Mouse (Mus musculus) adrenal gland, postnatal 4 days (tissue): ENCODE measurements around the gene Sema5b. TPM values are rescaled to one million over a fixed set of nuclear protein-coding genes. Genes with fewer than 3 reads are reported as not detected.

Experiments used
- DNase-seq, 2 experiments: peaks; one replicate each; pipeline ENCODE4 v3.0.0; 2021 to 2022; ENCODE audit warnings: low spot score in 2 of 2, mixed read lengths in 2 of 2
- long read RNA-seq, 2 experiments: library from polyadenylated mRNA; stranded (forward); transcript quantifications; one replicate each; pipeline ENCODE4 v2.0.0; 2021
- total RNA-seq, 2 experiments: library from RNA; stranded (reverse); gene quantifications; 2 replicates each; pipeline ENCODE4 v1.2.3; 2021

Sema5b gene
- total RNA-seq: 10 to 100 TPM; 11.1 to 11.7 TPM
- long read RNA-seq, experiment 1, full-length matches to known transcripts: 6 of 15 reads
- long read RNA-seq, experiment 1, partial matches to known transcripts: 5 of 15 reads
- long read RNA-seq, experiment 1, other reads (novel, unspliced or antisense): 4 of 15 reads
- long read RNA-seq, experiment 2, full-length matches to known transcripts: 1 of 4 reads
- long read RNA-seq, experiment 2, partial matches to known transcripts: 2 of 4 reads
- long read RNA-seq, experiment 2, other reads (novel, unspliced or antisense): 1 of 4 reads

GRCm38 (mm10) chr16:35541117-35541641, at the start of gene Sema5b:
Gene Sema5b (plus strand): TSS chr16:35541145.
- DNase-seq: peak in 1 of 2 experiments; percentile 11

DNA sequence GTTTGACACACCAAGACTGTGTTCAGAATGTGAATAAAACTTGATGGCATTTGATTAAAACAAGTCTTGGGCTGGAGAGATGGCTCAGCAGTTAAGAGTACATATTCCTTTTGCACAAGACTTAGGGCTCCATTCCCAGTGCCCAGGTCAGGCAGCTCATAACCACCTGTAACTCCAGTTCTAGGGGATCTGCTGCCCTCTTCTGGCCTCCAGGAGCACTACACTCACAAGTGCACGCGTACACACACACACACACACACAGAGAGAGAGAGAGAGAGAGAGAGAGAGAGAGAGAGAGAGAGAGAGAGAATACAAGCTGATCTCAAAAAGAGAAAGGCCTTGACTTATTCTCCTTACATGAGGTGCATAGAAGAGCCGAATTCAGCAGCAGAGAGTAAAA, 40.6 kb upstream of the Sema5b start:
- no peak for DNase-seq

DNA sequence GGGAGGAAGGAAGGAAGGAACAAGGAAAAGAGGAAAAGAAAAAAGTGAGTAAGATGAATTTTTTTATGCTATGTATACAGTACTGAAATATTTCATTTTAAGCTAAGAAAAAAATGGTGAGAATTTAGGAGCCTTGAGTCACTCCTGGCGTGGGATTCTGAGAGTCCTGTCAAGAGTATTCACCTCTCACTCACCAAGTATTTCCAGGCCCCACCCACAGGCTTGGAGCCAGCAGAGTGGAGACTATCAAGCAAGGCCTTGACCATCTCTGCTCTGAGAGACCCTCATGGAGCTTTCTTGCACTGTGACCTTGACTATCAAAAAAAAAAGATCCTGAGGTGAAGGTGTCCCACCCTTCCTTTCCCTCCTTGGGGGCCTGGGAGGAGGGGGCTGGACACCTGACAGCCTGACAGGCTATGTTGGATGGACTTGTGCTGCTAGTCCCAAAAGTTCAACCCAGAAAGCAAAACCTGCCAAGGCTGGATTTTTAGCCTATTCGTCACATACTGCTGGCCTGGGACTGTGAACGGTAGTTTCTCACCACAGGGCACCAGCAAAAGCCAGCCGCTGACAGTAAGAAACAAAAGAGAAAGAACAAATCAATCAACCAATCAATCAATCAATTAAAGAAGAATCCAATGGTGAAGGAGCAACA, 39.7 kb upstream of the Sema5b start:
- DNase-seq: no peak

- no peak for DNase-seq
Measured at GRCm38 (mm10) chr16:35502456-35502855, 38.5 kb upstream of the Sema5b start.

DNA sequence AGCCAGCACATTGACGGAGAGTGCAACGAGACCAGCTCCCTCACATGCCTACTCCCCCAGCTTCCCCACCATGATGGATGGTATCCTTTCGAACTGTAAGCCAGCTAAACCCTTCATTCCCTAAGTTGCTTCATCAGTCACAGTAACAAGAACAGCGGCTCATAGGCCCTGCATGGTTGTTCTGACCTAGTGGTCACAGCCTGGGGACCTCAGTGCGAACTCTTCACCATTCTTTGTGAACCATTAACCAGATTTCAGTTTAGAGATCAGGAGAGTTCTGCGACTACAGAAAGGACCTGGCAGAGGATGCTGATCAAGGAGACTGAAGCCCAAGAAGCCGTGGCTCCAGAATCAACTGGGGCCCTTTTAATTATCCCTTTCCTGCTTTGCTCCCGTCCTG, 36.7 kb upstream of the Sema5b start:
- no peak for DNase-seq

GRCm38 (mm10) chr16:35505786-35506185, 35.2 kb upstream of the Sema5b start:
- DNase-seq: no peak

- DNase-seq: no peak
Measured at GRCm38 (mm10) chr16:35508581-35508980, 32.4 kb upstream of the Sema5b start.

DNA sequence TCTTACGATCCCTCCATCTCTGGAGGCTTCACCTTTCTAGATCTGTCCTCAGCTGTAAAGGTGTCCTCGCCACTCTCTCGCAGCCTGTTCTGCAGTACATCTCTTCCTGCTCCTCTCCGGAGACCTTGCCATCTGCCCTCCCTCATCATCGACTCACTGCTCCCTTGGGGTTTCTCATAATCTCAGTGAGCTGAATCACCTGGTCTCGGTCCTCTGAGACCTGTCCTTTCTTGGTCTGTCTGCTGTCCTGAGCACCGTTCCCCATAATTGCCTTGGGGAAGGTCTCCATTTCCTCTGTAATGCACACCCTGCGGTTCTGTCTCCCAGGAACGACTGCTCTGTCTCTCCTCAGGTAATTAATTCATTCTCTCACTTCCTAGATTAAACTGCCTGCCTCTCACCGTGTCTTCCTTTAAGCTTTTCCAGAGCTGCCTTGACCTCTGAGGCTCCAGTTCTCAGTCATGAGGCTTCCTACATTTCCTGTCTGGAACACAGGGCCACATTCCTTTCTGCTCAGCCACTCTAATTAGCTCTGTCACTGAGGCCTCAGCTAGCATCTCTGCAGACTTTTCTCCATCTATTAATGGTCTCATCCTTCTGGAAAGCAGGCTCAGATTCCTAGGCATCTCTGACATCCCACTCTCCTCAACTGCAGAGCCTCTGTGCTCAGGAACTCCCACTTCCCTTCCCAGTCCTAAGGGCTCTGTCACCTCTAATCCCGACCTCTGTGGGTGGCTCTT, 31.4 kb upstream of the Sema5b start:
- no peak for DNase-seq

DNA sequence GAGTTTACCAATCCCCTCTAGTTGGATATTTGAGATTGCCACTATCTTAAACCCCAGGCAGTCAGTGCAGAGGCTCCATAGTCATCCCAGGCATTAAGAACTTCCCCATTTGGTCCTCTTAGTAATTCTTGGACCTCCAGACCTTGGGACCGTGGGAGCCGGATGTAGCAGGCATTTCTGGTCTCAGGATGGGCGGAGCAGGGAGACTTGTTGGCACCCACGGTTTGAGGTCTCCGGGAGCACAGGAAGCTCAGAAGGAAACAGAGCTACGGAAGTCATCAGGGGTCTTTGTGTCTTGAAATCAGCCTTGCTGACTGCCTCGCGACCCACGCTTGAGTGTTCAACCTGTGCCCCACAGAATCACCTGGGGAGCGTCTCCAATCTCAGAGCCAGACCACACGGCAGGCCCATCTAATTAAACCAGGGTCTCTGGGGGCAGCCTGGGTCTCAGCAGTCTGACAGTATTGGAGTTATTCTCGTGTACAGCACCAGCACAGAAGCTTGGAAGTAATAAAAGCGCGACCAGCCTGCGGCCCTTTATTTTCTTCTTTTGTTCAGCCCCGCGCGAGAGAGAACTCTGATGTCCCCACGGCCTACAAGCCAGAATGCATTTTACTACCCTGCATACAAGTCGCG, 24.9 kb upstream of the Sema5b start:
- no peak for DNase-seq

- no peak for DNase-seq
Measured at GRCm38 (mm10) chr16:35517976-35518951, 22.7 kb upstream of the Sema5b start.

DNA sequence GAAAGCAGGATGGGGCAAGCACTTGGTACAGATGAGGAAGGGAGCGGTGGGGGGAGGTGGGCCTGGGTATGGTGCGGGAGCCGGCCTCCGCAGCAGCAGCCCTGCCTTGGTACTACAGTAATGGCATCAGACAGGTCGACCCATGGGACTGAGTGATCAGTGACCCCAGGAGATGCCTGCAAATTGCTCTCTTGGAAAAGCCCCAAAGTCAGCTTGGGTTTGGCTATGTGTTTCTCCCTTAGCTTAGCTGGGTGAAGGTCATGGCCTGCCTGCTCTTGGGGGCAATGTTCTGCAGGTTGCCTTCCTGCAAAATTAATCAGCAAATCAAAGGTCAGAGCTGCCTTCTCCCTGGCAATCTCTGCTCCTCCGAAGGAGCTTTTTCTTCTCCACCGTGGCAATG, 21.7 kb upstream of the Sema5b start:
- DNase-seq: no peak

GRCm38 (mm10) chr16:35524200-35524599, 16.7 kb upstream of the Sema5b start:
- DNase-seq: no peak

- DNase-seq: no peak
Measured at GRCm38 (mm10) chr16:35534630-35535029, 6.3 kb upstream of the Sema5b start.

GRCm38 (mm10) chr16:35537651-35538050, 3.3 kb upstream of the Sema5b start:
- no peak for DNase-seq

GRCm38 (mm10) chr16:35539041-35539440, 1.9 kb upstream of the Sema5b start:
- DNase-seq: no peak

DNA sequence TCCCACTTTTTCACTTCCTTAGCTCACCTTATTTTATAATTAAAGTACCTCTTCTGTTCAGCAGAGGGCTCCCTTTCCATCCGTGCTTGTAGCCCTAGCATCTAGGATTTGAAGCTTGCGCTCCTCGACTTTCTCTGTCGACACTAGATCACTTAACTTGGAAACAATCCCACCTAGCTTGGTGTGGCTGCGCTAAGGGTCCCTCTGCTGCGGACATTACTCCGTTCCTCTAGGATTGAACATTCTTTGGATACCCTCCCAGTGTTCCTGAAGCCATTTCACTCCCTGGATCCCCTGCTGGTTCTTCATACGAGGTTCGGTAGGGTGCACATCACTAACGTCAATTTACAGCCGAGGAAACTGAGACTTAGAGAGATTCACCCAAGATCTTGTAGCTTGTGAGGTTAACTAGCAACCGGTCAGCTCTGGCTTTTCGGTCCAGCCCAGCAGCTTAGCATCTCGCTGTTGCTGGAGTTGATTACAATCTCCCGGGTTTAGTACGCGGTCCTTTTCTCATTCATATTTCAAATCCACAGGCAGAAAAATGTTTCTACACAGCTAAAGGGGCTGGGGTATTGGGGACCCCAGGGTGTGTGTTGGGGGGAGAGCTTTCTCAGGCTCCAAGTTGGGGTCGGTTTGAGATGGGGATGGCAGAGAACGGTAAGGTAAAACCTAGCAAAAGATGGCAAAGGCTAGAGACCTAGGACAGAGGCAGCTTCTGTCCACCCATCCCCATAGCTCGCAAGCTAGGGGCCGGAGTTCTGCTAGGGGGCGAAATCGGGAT, 420 bp upstream of the Sema5b start:
- DNase-seq: no peak

- DNase-seq: peak in 1 of 2 experiments; percentile 5
Measured at GRCm38 (mm10) chr16:35541661-35542420, 896 bp downstream of the Sema5b start.

GRCm38 (mm10) chr16:35542421-35542780, 1.5 kb downstream of the Sema5b start:
- DNase-seq: no peak

DNA sequence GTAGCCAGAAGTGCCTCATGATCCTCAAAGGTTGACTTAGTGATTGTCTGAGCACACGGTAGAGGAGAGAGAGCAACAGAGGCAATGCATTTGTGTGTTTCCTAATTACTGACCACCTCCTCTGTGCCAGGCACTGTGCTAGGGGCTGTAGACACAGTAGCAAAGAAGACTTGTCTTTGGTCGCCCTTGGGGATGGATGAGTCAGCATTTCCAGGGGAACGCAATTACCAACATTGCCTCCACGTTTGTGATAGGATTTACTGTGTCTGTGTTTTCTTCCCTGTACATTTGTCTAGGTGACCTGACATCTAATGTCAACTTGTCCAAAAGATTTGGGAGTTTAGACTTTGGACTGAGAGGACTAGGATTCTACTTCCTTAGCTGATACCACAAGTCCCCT, 4.8 kb downstream of the Sema5b start:
- DNase-seq: no peak
